Mouse (Mus musculus) heart, adult 11 months (tissue): ENCODE measurements at regions not wholly inside any gene's neighbourhood (a gene's known extent, or its start where the extent isn't known, plus 50 kb on each side); places are given as distances from the start of the nearest gene placed in this dataset.

Source experiments
- DNase-seq: peaks from one replicate; pipeline ENCODE4 v3.0.0; 2022

DNA sequence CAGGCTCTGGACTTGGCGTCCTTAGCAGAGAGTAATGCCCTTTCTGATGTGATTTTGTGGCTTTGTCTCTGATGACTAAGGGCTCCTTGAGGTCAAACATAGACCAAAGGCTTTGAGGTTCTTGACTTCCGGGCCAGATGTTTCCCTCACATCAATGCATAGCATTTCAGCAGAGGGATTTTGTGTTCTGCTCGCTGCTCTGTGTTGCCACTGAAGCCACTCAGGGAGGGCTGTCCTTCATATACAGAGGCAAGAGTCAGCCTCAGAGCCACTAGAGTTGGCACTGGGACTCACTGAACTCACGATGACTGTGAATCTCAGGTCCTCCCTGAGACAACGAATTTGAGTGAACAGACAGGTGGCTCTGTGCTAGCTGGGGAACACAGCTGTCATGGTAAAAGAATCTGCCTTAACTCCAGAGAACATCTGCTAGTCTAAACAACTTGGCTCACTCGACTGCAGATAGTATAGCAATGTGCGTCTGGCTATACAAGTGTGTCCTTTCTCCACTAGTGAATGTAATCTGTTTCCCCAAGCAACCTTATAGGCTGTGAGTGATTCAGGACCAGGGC lies 74.3 kb downstream of the Gp2 start:
- no peak for DNase-seq

DNA sequence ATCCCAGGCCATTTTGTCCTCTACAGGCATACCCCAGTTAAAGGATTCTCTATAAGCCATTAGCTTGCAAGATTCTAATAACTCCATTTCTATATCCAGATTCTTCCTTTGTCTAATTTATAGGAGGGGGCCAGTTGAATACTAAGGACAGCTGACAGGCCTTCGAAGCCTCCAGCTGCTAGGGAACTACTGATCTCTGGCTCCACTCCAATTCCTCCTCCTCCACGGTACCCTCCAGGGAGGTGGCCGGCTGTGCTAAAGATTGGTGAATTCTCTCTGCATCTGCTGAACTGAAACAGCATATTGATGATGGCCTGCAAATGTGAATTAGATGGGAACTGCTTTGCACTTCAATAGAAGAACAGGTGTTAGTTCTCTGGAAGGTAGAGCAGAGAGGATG lies 79.2 kb downstream of the Gp2 start:
- DNase-seq: no peak

DNA sequence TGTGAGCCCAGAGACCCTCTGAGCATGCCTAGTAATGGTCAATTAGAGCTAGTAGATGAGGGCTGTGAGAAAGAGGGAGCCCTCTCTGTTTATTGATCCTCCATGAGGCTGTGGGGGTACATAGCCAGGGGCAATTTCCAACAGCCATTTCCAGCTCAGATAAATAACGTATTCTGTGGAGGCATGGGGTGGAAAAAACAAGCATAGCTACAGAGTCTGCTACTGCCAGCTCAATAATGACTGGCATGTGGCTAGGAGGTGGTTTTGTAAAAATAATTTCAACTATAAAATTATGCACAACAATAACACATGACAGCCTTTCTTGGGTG lies 94.9 kb downstream of the Gp2 start:
- DNase-seq: no peak

DNA sequence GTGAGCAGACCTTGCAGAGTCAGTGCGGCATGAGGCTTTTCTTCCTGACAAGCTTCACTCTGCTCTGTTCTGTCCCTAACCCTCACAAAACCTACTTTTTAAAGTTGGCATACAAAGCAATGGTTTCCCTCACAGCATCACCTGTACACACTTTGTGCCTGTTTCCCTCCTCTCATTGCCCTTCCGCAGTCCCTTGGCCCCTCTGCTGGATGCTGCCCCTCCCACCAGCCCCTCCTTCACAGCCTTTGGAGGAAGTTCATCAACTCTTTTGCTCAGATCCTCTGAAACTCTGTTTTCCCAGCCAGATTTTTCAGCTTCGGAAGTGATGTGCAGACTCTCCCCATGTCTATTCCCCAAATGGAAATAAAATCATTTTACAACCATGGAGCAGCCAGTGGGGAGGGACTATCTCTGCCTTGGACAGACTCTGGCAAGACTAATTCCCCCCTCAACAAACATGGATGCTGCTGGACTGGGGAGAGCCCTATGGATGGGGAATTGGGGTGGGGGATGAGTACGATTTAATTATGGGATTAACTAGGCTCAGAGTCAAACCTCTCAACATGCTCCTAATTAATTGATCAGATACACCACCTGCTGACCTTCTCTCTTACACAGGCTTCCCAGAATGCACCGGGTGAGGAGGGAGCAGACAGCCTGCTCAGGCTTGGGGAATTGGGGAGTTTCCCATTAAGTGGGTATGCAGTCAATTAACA lies 95.4 kb downstream of the Gp2 start:
- DNase-seq: no peak

DNA sequence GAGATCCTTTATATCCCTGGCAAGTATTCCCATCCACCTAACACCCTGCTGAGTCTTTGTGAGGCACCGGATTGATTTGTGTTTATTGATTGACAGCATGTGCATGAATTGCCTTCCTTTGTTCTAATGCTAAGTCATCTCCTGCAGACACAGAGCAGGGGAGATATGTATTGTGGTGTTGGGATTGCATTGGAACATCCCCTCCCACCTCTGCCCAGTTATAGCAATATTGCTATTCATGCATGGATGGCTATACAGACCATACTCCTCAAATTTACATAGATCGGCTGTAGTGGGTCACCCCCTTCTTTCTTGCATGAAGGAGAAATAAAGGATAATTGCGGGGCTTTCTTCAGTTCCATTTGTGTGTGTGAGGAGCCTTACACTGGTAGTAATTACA lies 101.7 kb downstream of the Gp2 start:
- no peak for DNase-seq

DNA sequence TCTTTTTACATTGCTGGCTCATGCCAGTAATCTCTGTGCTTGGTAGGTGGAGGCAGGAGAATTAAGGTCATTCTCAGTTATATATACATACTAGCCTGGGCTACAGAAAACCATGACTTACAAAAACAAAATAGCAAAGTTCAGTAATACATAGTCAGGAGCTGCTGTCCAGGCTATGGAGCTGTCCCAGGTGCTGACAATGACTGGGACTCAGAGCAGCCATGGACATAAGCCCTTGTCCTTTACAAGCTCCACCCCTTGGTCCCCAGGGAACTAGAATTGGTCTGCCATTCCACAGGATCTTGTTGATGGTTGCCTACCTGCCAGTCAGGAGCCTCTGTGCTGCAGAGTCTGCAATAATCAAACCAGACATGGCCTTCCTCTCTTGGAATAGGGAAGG lies 102.8 kb downstream of the Gp2 start:
- no peak for DNase-seq

DNA sequence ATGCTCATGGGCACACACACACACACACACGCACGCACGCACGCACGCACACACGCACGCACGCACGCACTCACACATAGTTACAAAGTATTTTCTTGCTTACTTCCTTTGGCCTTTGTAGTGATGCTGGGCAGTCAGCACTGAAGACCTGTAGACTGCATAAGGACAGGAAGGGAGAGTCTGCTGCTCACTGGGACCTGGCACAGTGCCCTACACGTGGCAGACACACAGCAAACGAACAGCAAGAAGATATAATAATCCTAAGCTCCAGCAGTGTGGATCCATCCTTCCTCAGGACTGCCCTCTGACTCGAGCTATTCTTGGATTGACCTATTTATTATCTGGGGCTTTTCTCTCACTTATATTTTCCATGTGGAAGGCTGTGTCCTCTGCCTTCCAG lies 106.5 kb downstream of the Gp2 start:
- DNase-seq: no peak

DNA sequence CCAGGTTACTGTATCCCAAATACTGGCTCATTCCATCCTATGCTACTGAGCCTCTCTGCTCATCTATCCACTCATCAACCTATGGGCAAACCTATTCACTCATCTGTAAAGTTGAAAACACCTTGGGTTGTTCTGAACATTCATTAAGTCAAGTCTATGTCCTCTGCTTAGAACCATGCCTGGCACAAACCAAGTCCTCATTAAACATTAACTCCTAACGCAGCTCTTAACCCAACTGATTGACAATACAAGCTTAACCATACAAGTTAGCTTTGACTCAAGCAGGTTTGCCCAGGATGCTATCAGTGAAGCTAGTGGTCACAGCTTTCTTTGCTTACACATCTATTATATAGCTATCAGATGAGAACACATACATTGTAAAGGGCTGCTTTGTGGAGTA lies 108.4 kb downstream of the Gp2 start:
- no peak for DNase-seq

DNA sequence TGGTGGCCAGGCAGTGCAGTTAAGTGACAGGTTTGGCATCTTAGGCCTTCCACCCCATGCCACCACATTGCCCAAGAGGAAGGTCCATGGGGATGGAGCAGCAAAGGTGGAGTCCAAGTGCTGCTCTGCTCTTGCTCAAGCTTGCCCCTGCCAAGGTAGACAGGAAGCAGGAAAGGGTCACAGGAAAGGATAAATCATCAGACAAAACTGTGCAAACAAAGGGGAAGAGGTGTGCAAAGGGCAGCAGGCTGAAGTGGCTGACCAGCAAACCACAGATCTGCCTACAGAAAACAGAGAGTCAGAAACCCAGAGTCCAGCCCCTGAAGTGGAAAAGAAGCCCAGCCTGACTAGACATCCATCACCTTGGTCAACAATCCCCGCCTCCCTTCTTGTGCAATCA lies 115.7 kb downstream of the Gp2 start:
- DNase-seq: no peak

DNA sequence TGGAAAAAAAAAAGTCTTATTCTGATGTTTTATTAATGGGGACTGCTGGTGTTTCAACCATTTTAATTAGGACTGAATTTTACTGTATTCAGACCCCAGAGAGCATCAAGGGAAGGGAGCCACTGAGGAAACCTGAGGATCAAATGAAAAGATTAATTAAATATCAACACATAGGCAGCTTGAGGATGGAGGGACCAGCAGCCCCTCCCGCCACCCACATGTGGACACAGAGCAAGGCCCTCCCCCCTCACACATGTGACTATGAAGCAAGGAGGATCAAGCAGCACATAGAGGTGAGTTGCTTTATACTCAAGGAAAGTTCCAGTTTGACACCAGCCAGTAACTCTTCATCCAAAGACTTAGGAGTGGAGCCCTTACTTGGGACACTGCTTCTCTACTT lies 126.0 kb downstream of the Gp2 start:
- DNase-seq: no peak

DNA sequence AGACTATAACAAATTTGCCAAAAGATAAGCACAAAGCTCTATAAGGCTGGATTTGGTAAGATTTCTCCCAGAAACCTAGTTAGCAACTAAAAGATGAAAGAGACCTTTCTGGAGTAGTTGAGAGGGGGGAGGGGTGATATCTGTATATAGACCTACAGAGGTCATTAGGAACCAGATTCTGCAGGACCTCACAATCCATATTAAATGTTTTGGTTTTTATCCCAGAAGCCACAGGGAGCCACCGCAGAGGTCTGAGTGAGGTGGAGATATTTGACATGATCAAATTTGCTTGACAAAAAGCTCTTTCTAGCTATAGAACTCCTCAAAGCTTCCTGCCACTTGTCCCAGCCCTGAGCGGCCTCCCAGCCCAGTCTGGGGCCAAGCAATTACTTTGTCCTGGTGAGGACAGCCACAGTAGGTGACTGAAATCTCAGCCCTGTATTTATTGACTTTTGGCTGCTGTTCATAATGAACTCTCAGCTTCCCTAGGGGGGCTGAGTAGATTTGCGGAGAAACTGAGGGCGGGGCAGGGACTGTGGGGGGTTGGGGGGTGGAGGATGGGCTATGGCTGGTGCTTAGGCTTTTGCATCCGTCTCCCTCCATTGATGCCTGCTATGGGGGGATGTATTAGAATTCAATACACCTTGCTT lies 128.5 kb downstream of the Gp2 start:
- DNase-seq: no peak

DNA sequence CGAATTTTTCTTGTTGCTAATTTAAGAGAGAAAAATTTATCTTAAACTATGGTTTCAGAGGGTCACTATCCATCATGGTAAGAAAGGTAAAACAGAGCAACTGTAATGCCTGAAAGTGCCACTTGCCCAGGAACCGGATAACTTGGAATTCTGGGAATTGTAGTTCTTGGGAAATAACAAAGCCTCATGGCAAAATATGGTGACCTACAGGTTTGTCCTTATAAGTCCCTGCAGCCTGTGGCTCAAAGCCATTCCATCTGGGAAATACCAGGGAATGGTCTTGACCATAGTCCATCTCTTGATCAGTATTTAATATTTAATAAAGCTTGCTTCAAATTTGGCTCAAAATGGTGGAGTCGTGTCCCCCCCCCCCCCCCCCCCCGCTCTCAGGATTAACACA lies 111.9 kb upstream of the Gpr139 start:
- DNase-seq: no peak

DNA sequence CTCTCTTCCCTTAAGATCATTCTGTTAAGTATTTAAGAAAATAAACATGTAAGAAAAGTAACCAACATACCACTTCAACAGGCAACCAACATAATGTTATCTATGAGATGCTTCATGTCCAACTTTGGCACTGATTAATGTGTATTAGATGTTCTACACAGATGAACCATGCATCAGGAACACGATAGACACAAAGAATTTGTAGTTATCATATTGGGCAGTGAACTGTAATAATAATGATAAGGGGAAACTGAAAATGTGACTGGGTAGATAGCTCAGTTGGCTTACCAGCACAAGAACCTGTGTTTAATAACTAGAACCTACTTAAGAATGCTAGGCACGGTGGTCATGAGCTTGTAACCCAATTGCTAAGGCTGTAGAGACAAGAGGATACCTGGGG lies 107.0 kb upstream of the Gpr139 start:
- no peak for DNase-seq

DNA sequence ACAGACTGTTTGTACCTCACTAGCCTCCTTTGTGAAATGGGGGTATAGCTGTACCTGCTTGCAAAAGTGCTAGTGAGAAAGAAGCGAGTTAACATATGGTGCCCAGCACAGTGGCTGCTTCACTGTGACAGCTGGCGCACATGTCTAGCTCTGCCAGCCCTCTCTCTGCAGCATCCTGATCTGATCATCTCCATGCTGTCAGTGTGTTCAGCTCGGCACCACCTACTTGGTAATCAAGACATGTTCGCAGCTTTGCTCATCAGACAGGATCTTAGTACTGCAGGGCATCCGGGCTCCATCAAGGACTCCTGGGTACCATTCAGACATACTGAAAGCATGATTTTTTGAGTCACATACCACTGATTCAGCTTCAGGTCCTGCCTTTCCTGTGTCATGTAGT lies 100.9 kb upstream of the Gpr139 start:
- no peak for DNase-seq

DNA sequence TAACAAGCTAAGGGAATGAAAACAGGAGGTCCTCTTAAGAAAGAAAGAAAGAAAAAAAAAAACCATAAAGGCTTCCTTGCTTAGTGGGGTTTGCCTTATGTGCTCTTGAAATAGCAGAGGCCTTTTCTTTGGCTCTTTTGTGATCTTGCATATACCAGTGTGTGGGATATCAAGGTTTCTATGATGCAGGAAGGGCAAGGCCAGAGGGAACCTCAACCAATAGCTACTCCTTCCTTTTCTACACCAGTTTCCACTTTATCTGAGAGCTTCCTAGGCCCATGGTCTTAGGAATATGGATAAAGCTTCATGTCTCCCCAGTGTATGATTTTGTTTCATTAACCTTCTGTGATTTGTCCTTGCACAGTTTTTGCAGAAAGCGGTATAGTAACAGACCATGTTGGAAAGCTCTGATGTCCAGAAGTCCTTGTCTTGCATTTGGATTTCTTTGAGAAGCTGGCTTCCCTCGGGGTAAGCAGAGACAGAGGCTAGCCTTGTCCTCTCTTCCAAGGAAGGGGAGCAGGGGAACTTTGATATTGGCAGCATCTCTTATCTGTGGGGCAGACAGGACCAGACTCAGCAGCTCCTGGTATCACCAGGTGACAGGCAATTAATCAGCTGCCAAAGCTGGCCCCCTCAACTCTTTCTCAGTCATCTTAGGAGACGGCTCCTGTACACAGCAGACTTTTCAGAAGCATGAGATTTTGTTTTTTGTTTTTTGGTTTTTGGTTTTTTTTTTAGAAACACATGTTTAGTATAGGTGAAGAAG lies 95.7 kb upstream of the Gpr139 start:
- DNase-seq: no peak

DNA sequence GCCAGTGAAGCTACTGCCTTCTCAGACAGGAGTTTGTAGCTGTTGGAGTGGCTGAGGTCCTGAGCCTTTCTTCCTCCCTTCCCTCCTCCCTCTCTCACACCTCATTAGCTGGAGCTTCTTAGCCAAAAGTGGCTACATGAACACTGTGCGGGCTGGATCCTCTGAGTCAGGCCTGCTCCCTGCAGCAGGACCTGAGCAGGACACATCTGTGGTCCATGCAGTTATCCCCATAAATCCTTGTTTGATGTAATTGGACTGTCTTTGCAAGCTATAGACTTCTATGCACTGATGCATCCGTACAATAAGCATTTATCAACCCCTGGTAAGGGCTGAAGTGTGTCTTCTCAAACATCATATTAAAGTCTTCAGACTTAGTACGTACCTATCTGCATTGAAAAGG lies 88.2 kb upstream of the Gpr139 start:
- no peak for DNase-seq

DNA sequence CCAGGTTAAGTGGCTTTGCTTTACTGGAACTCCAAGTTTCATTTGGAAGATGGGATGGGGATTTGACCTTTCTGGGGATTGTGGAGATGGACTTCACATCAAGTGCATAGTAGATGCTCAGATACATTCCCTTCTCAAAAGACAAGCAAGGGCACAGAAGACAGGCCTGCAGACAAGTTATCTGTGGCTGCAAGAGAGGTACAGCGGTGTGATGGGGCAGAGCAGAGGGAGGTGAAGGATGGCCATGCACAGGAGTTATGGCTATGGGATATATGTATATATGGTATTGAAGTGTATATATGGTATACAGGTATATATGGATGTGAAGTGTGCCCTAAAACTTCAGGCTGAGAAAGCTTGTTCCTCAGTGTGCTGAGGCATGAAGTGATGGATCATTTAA lies 87.0 kb upstream of the Gpr139 start:
- DNase-seq: no peak

DNA sequence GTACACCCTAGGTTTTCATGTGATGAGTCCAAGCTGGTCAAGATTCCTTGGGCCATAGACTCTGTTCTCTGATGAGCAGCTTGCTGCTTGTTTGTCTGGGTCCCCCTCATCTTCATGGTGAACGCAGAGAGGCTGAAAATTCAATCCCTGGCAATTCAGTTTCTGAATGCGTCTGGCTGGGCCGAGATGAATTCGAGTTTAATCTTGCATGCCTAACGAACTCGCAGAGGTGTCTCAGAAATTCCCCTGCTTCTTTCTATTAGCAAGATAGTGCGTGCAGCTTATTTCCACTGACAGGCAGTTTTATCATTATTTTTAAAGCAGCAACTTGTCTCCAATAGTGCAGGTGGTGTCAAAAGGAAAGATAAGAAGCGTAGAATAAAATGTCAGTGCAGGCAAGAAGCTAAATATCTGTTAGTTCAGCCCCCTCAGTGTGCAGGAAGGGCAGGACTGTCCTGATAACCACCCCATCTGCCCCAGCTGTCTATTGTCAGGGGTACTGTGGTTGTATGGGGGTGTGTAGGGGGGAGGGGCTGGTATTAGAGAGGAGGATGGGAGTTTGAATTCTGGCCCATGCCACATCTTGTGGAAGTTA lies 86.5 kb upstream of the Gpr139 start:
- no peak for DNase-seq

DNA sequence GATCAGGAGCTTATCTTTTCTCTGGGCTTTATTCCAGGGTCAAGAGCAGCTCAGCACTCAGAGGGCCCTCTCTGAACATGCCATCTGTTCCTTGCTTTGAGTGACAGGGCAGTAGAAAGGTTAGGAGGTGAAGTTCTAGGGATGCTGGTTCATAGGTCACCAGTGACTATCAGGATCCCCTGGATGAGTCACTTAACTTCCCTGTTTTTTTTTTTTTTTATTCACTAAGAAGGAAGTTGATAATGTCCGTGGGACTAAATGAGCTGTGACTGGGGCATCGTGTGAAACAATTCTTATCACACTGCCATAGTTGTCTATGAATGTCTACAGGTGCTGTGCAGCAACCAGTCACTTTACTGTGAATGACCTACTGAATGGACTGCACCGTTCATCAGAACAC lies 73.8 kb upstream of the Gpr139 start:
- DNase-seq: no peak

DNA sequence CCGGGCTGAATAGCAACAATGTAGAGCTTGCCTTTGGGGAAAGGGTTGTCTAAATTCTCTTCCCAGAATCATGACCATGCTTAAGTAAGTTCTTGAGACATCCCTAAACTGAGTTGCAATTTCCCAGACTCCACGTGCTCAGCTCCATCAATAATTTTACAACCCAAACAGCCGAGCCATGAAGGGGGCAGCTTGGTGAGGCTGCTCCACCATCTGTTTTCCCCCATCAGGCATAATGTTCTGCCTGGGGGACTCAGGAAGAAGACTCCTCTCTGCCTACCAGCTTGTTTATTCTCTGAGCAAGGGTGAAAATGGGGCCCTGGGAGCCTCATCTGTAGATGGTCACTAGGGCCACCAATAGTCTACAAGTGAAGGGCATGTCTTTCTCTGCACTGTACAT lies 72.5 kb upstream of the Gpr139 start:
- DNase-seq: no peak

DNA sequence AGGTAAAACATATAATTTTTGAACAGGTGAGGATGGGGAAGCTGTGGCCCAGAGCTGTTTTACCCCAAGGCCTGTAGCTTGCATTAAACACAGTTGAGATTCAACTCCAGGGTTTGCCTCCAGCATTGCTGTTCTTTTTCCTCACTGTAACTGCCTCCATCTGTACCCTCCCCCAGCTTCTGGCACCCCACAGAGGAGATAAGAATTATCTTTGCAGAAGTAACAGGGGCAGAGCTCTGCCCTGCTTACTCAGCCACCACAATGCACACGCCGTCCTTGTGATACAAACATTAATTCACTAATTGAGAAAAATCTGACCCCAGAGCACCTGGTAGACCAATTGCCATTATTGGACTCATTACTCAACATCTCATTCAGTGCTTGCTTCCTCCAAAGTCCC lies 68.3 kb upstream of the Gpr139 start:
- DNase-seq: no peak

DNA sequence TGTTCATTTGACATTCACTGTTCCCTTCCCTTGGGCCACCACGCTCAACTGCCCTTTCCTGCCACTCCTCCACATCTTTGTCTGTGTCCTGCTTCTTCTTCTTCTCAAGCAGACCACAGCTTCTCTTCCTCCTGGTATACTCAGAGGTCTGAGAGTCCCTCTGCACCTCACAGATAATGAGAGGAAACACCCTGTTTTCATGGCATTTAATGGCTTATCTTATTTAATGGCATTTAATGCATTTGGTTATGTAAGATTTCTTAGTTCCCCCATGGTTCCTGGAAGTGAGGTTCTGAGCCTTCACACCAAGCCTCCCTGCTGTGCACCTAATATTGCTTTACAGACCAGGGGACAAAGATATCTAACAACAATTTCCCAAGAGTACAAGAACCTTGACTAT lies 67.3 kb upstream of the Gpr139 start:
- DNase-seq: no peak

DNA sequence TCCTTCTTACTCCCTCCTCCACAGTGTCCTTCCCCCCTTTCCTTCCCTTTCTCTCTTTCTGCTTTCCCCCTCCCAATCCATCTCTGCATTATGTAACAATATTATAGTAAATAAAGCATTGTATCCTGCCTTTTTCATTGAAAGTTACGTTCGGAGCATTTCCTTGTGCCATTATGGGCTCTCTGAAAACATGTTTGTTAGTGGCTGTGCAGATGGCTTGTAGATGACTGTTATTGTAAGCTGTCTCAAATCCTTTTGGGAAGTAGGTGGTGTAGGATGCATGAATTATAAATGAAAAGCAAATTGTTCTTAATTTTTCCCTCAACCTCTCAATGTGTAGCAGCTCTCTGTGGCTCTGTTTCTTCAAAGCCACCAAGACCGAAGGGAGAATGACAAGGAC lies 66.0 kb upstream of the Gpr139 start:
- no peak for DNase-seq

DNA sequence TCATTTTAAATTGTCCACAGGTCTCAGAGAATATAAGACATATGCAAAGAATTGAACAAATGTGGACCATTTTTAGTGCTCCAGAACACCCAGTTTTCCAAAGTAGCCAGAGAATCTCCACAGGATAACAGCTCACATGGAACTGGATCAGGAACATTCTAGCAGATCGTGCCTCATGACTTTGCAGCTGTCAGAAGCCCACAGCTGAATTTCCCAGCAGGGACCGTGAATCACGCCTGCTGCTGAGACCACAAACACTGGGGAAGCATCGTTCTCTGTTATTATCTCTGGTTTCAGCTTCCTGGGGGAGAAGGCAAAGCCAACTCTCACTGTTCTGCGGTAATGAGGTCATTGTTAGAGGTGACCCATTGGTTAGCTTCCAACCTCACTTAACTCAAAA lies 60.4 kb upstream of the Gpr139 start:
- no peak for DNase-seq
